Mouse (Mus musculus) CD4-positive, CD25-positive, alpha-beta regulatory T cell (primary cell): ENCODE results near the gene Mtln. TPM values are rescaled to one million over a fixed set of nuclear protein-coding genes. Genes with fewer than 3 reads are reported as not detected.

Source experiments
- polyA plus RNA-seq: library from polyadenylated mRNA; unstranded; fragments of 100-300 nt; shearing (Covaris generic); gene quantifications from one replicate; pipeline ENCODE4 v1.2.1, GENCODE M21; 2017

The Mtln gene
- 36.3 TPM for polyA plus RNA-seq

DNA sequence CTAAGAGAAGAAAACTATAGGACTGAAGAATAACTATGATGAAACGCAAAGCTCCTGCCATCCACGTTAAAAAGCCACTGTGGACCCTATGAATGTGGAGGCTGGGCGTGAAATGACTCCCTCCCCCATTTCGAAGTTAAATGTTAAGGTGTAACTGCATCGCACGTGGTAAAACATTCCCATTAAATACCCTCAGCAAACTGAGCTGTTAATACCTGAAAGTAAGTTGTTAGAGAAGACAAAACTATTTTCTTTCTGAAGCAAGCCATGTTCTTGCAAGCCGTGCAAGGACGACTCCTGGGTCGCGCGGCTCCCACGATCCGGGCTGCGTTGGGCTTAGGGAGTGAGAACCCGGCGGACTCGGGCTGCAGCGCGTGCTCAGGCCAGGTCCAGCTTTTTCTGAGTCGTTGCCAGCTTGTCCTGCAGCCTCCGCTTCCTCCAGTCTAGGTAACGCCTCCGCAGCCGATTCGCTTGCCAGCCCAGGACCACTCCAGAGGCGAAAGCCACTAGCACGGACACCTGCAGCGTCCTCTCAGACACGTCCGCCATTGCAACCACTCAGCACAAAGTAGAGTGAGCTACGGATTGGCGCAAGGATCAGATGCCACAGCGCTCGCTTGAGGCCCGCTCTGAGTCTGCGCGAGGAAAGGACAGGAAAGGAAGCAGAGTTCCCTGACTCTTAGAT lies at the start of gene Mtln:
TSS of gene Mtln (minus strand) at position 570 of the 685 bp plus-strand sequence.

DNA sequence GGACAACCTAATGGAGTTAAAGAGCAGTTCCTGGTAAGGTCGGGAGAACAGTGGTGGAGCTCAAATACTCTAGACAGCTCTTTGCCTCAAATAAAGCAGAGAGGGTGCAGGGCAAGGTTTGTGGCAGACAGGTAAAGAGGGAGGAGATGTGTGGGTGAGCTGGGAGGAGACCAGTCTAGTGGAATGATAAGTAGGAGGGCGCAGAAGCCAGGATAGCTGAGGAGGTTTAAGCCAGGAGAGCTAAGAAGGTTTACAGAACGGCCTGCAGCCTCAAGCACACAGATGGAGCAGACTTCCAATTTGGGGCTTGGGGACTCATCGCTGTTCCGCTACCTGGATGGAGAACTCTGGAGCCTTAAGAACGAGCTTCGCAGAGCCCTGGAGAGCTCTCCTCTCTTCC lies 46.3 kb upstream of the Mtln start, which contains the start of gene Acoxl:
TSS of gene Acoxl (plus strand) at position 301 of the 400 bp plus-strand sequence.

DNA sequence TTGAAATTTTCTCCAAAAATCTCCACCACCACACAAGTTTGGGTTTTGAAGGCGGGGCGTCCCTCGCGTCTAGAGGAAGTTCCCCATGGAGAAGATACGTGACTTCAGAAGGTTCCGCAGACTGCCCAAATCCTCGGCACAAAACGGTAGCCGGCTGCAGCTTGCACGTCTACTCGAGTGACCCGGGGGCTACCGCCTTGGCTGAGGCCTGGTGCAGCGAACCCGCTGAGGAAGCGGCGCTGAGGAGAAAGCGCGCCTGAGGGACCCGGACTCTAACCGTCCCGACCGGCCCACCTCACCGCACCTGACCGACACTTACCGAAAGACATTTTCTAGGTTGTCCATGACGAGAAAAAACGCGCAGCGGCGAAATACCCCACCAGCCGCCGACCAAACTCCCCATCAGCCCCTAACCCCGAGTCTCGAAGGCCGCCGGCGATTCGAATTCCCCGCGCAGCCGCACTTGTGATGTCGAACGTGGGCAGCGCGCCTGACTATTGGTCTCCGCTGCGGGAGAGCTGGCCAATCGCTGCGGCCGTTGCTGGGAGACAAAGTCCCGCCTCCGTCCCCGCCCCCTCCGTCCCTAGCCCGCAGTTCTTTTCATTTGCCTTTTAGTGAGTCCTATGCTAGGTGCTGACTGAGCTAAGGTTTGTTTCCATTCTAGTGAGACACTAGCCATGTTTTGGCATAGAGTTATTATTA lies 39.3 kb upstream of the Mtln start, which contains the start of gene Bub1:
TSS of gene Bub1 (minus strand) at position 465 of the 702 bp plus-strand sequence.

DNA sequence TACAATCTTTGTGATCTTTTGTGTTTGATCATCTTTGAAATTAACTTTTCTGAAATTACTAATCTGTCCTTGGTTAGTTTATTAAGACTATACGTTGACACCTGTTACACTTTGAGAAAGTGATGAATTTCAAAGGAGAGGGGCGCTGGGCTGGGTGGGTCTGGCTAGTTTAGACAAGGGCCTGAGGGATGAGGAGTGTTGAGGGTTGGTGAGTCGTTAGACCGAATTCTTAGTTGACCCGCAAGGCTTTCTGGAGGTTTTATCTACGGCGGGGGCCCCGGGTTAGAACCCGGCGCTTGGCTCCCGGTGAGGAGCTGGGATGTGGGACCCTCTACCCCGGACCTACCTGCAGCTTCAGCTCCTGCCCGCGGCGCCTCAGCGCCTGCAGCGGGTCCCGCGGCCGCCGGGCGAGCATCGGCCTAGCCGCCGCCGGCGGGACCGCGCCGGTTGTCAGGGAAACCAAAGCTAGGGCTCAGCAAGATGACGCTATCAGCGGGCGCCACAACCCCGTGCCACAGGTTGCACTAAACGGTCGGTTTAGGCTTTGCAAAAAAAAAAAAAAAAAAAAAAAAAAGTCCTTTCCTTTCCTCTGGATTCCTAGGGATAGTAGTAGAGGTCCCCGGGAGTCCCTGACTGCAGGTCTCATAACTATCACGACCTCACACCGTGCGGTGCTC lies 3.7 kb downstream of the Mtln start, which contains the start of gene Nphp1:
TSS of gene Nphp1 (minus strand) at position 458 of the 677 bp plus-strand sequence.

Other genes starting within 250 kb of the Mtln start
- gene Zfp661, start 205.4 kb downstream of the Mtln start, polyA plus RNA-seq, result 3.8 TPM
- gene Mrps5, start 205.3 kb downstream of the Mtln start, polyA plus RNA-seq, result 142 TPM
- not detected for gene Mal, start 135.8 kb downstream of the Mtln start, polyA plus RNA-seq
- not detected for gene Mall, start 62.6 kb downstream of the Mtln start, polyA plus RNA-seq
- 0.44 TPM for gene Nphp1, start 3.6 kb downstream of the Mtln start, polyA plus RNA-seq
- gene Bub1, start 39.4 kb upstream of the Mtln start, polyA plus RNA-seq, result 0.96 TPM
- gene Acoxl, start 46.4 kb upstream of the Mtln start, polyA plus RNA-seq, result 1.3 TPM